ENCODE assay signal across 21 mouse cellular contexts in genomic region chr8:123097216-123097615, GRCm38 (mm10). TPM values are rescaled to one million over a fixed set of nuclear protein-coding genes. Genes with fewer than 3 reads are reported as not detected.
DNase-seq lines count a peak whose midpoint lies in the region; ATAC-seq lines count a peak whose summit lies in the region.
"Had no signal": no experiment of that assay in that cellular context is flagged by ENCODE, and none has a peak within 500 bp of the region (broad histone marks: within the 10 kb centered on the region; RNA-seq: fewer than 3 reads in every experiment).

No protein-coding gene starts in this region.

- no peak for ATAC-seq in hindbrain, embryonic 15.5 days (ENCODE audit: low FRiP score, low read depth)
- ATAC-seq: forebrain, embryonic 14.5 days; inflammation-experienced regulatory T-cells, adult 6 months had no signal

- no peak overlapping the region for H3K4me3 ChIP-seq in hindbrain, embryonic 15.5 days
- no peak overlapping the region for H3K4me3 ChIP-seq in hindbrain, embryonic 10.5 days
- H3K4me3 ChIP-seq: erythroblast, embryonic 14.5 days; gastrocnemius, adult 2 months; megakaryocyte, embryonic 14.5 days; stomach, embryonic 15.5 days had no signal

- 84% methylated on average over 11 of the region's 11 CpGs for whole genome bisulfite sequencing in hindbrain, embryonic 15.5 days
- WGBS in hindbrain, embryonic 10.5 days: 93% methylated on average over 11 of the region's 11 CpGs

- H3K4me1 ChIP-seq in hindbrain, embryonic 15.5 days (replicated peaks): peaks cover 5% of the 10 kb centered on the region; the same call in 1 of the 2 replicates
- H3K4me1 ChIP-seq in hindbrain, embryonic 10.5 days (replicated peaks): peaks cover 10% of the 10 kb centered on the region; the same call in 1 of the 2 replicates
- H3K4me1 ChIP-seq: stomach, embryonic 15.5 days had no signal

- H3K27me3 ChIP-seq in hindbrain, embryonic 15.5 days: no peaks in the 10 kb centered on the region
- no peaks in the 10 kb centered on the region for H3K27me3 ChIP-seq in hindbrain, embryonic 10.5 days (ENCODE audit: insufficient read depth, poor library complexity, severe bottlenecking)
- H3K27me3 ChIP-seq: megakaryocyte, embryonic 14.5 days; stomach, embryonic 15.5 days had no signal

- H3K36me3 ChIP-seq in hindbrain, embryonic 15.5 days: peaks cover 40% of the 10 kb centered on the region
- peaks cover 51% of the 10 kb centered on the region for H3K36me3 ChIP-seq in hindbrain, embryonic 10.5 days

- no peak overlapping the region for H3K9ac ChIP-seq in hindbrain, embryonic 15.5 days
- H3K9ac ChIP-seq: stomach, embryonic 15.5 days had no signal

- H3K4me2 ChIP-seq in hindbrain, embryonic 15.5 days: no peak overlapping the region
- H3K4me2 ChIP-seq: heart, embryonic 11.5 days; liver, embryonic 11.5 days; stomach, embryonic 15.5 days had no signal

- no peak for DNase-seq in hindbrain, embryonic 10.5 days (ENCODE audit: low spot score)
- DNase-seq in layer of hippocampus, adult 9-11 months: peak; percentile 48
- DNase-seq in layer of hippocampus, adult 8-10 months (ENCODE audit: low spot score in 2 of 2): no peak
- DNase-seq in right cerebral cortex, postnatal 10 days (ENCODE audit: low spot score in 2 of 2): peak; percentile 73 to 74
- no peak for DNase-seq in right cerebral cortex, postnatal 4 days
- no peak for DNase-seq in gastrocnemius, postnatal 4 days (ENCODE audit: low spot score in 2 of 2)
- DNase-seq: adrenal gland, adult 8-10 months; cerebellum, adult 9-10 months; gastrocnemius, adult 2 months; heart, postnatal 14 days; lung, adult 2 months; right cerebral cortex, postnatal 25 days had no signal

- peak overlapping the region; percentile 72 for H3K27ac ChIP-seq in hindbrain, embryonic 15.5 days (replicated peaks)
- no peak overlapping the region for H3K27ac ChIP-seq in hindbrain, embryonic 10.5 days
- H3K27ac ChIP-seq: gastrocnemius, adult 2 months; stomach, embryonic 15.5 days had no signal

- no peaks in the 10 kb centered on the region for H3K9me3 ChIP-seq in hindbrain, embryonic 15.5 days
- no peaks in the 10 kb centered on the region for H3K9me3 ChIP-seq in hindbrain, embryonic 10.5 days
- H3K9me3 ChIP-seq: megakaryocyte, embryonic 14.5 days; stomach, embryonic 15.5 days had no signal

RNA-seq across cellular contexts. Expression of gene Rpl13, which starts 4.9 kb away (rescaled TPM):
- 632 and 725 TPM in 2 replicates for polyA plus RNA-seq in hindbrain, embryonic 15.5 days (2015; fragmentation: Nextera tagmentation; extraction: Ambion mirVana)
- polyA plus RNA-seq in hindbrain, embryonic 10.5 days (2016; fragmentation: Nextera tagmentation; extraction: Ambion mirVana): 1,248 and 1,330 TPM in 2 replicates
- 100 to 1,000 TPM; 359 to 512 (median 443) TPM for total RNA-seq in layer of hippocampus, adult 8-10 months (2022)
- 100 to 1,000 TPM; 798 to 871 TPM for total RNA-seq in gastrocnemius, postnatal 4 days (2021)

RNA-seq across cellular contexts. Expression of gene Cpne7, which starts 20.0 kb away (rescaled TPM):
- polyA plus RNA-seq in hindbrain, embryonic 15.5 days (2015; fragmentation: Nextera tagmentation; extraction: Ambion mirVana): 4.3 and 4.5 TPM in 2 replicates
- 0.12 and 0.63 TPM in 2 replicates for polyA plus RNA-seq in hindbrain, embryonic 10.5 days (2016; fragmentation: Nextera tagmentation; extraction: Ambion mirVana)
- 100 to 1,000 TPM; 277 to 341 (median 303) TPM for total RNA-seq in layer of hippocampus, adult 8-10 months (2022)
- total RNA-seq in gastrocnemius, postnatal 4 days (2021): 1 to 10 TPM in 1 of 2 experiments, under 1 TPM in 1; 0.80 to 2.4 TPM
- total RNA-seq: granulocyte monocyte progenitor cell, adult 5-6 weeks had no signal

RNA-seq across cellular contexts. Expression of gene Spg7, which starts 34.5 kb away (rescaled TPM):
- polyA plus RNA-seq in hindbrain, embryonic 15.5 days (2015; fragmentation: Nextera tagmentation; extraction: Ambion mirVana): 43.3 and 49.1 TPM in 2 replicates
- polyA plus RNA-seq in hindbrain, embryonic 10.5 days (2016; fragmentation: Nextera tagmentation; extraction: Ambion mirVana): 56.6 and 58.2 TPM in 2 replicates
- 10 to 100 TPM; 51.8 to 64.2 (median 60.9) TPM for total RNA-seq in layer of hippocampus, adult 8-10 months (2022)
- 10 to 100 TPM; 61.0 to 63.2 TPM for total RNA-seq in gastrocnemius, postnatal 4 days (2021)

RNA-seq across cellular contexts. Expression of gene Ankrd11, which starts 55.1 kb away (rescaled TPM):
- polyA plus RNA-seq in hindbrain, embryonic 15.5 days (2015; fragmentation: Nextera tagmentation; extraction: Ambion mirVana): 65.3 and 70.8 TPM in 2 replicates
- polyA plus RNA-seq in hindbrain, embryonic 10.5 days (2016; fragmentation: Nextera tagmentation; extraction: Ambion mirVana): 31.4 and 34.3 TPM in 2 replicates
- total RNA-seq in layer of hippocampus, adult 8-10 months (2022): 100 to 1,000 TPM; 149 to 174 (median 162) TPM
- 10 to 100 TPM; 81.1 to 92.9 TPM for total RNA-seq in gastrocnemius, postnatal 4 days (2021)

Comparison
In these comparisons a context has a peak if more than half of its experiments do, and no peak if none do; other contexts are left out.
1. DNase-seq: peak in layer of hippocampus, adult 9-11 months (single experiment) and right cerebral cortex, postnatal 10 days (2 of 2); none in hindbrain, embryonic 10.5 days (single experiment), layer of hippocampus, adult 8-10 months (0 of 2), right cerebral cortex, postnatal 4 days (single experiment) and gastrocnemius, postnatal 4 days (0 of 2).
2. RNA of gene Cpne7, which starts 20.0 kb away (total RNA-seq): 277 to 341 TPM in layer of hippocampus, adult 8-10 months; 0.80 to 2.4 TPM in gastrocnemius, postnatal 4 days; every median in the first group is over 10 times any median in the second.